Mouse (Mus musculus): ENCODE data around the gene Insr.

The Insr gene

DNA sequence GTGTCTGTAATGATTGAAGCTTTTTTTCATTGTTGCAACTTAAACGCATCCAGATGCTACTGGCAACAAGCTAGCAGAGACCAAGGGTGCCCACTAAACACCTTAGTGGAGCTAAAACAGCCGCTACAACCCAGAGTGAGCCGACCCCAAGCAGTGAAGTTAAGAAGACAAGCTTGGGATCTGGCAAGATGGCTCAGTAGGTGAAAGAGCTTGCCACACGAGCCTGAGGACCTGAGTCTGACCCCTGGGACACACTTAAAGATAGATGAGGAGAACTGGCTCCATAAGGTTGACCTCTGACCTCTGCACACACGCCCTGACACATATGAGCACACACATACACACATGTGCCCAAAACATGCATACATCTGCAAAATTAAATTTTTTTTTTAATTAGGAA is 4.2 kb downstream of the Insr start:
- DNase-seq (ENCODE audit: low spot score in 2 of 2), result no peak

DNA sequence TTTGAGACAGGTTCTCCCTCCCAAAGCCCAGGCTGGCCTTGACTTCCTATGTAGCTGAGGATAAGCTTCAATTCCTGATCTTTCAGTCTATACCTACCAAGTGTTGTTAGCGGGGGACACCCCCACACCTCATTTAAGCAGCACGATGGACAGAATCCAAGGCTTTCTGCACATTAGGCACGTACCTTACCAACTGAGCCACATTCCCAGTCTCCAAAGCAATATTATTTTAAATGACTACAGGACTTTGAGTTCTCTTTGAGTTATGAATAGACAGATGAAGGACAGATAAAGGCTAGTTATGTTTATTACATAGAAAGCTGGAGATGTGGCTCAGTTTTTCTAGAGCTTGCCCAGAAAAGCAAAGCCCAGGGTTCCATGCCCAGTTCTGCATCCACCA is 5.6 kb downstream of the Insr start:
- no peak for DNase-seq (ENCODE audit: low spot score in 2 of 2)

DNA sequence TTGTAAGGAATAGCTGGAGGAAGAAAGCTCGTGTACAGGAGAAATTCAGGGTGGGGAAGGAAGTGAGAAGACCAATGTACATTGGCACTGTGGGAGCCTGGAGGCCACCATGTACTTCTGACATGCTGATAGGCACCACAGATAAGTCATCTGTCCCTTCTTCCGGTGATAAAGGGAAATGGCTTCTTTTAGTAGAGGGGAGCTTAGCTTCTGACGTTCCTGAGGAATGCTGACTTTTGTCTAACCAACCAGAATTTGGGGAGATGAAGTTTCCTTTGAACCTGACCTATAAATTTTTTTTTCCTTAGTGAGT is 12.0 kb downstream of the Insr start:
- DNase-seq (ENCODE audit: low spot score in 2 of 2), result no peak

DNA sequence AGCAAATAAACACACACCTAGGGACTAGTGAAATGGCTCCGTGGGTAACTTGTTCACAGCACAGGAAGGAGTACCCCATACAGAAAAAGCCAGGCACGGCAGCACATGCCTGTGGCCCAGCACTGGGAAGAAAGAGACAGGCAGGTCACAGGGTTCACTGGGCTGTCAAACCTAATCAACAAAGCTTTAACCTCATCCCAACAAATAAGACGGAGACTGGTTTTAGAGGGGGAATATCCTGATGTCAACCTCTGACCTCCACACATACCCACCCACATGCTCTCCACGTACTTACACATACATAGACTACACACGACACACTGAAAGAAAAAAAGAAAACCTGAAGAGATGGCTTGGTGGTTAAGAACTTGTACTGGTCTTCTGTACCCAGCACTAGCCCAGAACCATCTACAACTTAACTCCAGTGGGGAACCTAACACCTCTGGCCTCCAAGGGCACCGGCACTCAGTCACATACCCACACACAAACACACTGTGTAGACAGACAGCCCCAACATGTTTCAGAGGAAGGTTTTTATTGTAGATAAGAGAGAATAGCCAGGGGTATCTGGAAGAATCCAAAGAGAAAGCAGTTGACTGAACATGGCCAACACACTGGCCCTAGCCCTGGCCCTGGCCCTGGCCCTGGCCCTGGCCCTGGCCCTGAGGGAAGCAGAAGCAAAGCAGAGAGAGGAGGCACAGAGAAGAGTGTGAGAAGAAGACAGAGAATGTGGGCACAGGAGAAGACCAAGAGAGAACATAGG is 12.6 kb downstream of the Insr start:
- no peak for DNase-seq (ENCODE audit: low spot score in 2 of 2)

DNA sequence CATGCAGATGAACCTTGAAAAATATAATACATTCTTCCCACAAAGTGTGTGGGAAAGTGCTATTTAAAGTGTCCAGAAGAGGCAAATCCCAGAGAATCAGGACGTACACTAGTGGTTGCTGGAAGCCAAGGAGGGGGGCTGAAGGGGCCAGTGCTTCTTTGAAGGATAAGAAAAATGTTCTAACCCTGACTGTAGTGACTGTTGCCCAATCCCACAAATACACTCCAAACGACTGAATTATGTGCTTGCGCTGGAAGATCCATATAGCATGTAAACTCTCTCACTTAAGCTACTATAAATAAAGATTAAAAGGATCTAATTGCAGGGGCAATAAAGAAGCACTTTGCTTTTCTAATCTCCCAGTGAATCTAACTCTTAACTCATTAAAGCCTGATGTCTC is 14.2 kb downstream of the Insr start:
- no peak for DNase-seq (ENCODE audit: low spot score in 2 of 2)

DNA sequence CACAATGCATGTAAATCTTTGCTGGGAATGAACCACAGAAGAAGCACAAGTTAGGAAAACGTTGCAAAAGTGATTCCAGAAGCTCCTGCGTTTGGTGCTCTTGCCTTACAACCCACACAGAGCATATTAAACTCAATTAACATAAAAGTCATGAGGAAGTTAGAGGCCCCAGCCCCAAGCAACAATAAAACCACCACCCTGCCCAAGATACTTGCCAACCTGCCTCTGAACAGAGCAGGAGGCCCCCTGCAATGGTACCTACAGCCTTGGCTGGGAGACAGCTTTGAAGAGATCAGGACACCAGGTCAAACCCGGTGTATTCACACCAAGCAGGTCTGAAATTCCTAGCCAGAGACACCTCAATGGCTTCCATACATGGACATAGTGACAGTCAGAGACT is 16.6 kb downstream of the Insr start:
- DNase-seq (ENCODE audit: low spot score in 2 of 2), result no peak

DNA sequence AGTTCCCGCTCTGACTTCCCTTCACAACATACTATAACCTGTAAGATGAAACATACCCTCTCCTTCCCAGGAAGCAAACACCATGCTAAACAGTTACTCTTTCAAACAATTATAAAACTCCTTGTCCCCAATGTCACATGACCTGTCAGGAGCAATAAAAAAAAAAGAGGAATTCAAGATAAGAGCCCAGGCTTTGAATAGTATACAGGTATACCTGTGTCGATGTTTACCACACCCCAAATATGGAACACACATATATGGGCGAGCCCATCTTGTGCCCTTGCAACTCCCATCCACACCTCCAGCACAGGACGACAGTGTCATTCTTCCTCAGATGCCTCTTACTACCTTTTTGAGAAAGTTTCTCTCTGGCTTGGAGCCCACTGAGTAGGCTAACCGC is 18.3 kb downstream of the Insr start:
- DNase-seq (ENCODE audit: low spot score in 2 of 2), result no peak

DNA sequence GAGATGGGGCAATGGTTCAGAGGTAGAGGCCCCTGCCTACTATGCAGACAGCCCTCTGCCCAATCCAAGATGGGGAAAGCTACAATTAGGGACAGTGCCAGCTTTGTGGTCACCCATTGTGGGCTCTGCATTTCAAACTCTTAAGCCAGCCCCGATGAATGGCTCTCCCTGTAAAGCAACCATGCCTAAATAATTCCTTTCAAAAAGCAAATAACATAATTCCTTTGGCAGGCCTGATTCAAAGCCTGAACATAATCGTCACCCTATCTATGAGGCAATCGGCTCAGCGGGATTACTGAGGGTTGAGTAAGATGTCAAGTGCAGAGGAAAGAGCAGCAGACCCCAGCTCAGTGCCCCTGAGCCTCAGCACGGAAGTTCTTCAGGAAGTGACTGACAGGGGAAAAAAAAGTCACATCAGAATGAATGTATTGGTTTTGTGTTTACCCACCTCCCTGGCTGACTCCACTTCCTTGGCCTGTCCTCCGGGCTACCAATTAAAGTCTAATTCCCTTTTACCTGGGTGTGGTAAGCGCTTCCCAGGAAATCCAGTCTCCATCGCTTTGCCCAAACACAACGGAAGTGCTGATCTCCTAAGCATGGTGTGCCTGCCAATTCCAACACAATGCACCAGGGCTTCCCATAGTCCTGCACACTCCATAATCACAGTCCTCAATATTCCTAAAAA is 19.1 kb downstream of the Insr start:
- no peak for DNase-seq (ENCODE audit: low spot score in 2 of 2)

DNA sequence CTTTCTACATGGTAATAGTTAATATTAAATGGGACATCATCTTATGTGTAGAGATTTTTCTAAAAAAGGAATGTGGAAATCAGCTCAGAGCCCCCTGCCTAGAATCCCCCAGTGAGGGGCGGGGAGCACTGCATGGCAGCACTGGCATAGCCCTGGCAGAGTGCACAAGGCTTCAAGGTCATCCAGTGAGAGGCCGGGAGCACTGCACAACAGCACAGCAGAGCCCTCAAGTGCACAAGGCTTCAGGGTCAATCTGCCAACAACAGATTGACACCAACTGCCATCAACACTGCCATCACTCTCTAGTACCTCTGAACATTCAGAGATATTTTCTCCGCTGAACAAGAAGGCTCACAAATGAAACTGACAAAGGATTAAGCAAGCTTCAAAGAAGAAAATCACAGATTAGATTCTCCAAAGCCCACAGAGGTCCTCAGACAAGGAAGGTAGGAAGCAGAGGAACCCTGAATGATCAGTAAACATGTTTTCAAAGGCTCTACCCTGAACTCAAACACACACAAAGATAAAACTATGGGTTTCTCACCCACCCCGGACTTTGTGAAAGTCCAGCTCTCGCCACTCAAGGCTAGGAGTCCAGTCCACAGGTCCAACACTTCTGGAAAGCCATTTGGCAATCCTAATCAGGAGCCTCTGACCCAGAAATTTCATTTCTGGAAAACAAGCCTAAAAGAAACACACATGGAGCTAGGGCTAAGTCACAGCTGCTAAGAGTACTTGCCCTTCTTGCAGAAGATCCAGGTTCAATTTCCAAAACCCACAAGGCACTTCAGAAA is 23.1 kb downstream of the Insr start:
- DNase-seq (ENCODE audit: low spot score in 2 of 2), result no peak

DNA sequence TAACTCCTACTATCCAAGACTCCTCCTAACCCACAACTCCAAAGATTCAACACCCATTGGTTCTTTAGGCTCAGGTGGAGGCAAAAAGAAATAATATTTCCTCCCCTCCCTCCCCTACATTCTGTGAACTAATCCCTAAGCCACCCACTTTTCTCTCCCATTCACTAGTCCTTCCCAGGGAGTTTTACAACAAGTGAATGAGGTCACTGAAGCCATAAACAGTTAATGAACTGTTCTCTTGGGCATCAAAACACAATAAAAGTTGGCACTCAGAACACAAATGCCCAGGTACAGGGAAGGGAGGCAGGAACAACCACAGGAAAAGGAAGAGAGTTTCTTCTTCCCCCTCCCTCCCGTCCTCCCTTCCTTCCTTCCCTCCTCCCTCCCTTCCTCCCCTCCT is 24.1 kb downstream of the Insr start:
- DNase-seq (ENCODE audit: low spot score in 2 of 2), result no peak

DNA sequence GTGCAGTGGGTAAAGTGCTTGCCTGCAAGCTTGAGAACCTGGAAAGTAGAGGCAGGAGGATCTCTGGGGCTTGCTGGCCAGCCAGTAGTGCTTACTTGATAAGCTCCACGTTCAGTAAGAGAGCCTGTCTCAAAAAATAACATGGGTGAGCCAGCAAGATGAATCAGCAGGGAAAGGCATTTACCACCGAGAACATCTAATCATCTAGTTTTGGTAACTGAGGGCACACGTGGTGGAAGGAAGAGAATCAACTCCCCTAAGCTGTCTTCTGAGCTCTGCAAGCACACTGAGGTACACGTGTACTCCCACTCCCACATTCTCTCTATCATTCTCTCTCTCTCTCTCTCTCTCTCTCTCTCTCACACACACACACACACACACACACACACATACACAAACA is 26.2 kb downstream of the Insr start:
- no peak for DNase-seq (ENCODE audit: low spot score in 2 of 2)

DNA sequence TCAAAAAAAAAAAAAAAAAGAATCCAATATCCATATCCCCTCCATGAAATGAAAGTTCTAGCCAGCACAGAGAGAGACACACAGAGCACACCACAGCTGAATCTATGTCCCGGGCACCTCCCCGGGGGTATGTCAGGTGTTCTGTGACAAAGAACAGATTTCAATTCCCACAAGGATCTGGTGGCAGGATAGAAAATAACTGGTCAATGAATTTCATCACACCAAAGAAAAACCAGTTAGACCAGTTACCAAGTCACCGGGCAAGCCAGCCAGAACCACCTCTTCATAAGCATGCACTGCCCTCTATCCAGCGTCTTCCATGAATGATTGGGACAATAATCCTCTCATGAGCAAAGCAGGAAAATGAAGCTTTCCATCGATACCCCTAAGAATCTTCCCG is 26.8 kb downstream of the Insr start:
- no peak for DNase-seq (ENCODE audit: low spot score in 2 of 2)

DNA sequence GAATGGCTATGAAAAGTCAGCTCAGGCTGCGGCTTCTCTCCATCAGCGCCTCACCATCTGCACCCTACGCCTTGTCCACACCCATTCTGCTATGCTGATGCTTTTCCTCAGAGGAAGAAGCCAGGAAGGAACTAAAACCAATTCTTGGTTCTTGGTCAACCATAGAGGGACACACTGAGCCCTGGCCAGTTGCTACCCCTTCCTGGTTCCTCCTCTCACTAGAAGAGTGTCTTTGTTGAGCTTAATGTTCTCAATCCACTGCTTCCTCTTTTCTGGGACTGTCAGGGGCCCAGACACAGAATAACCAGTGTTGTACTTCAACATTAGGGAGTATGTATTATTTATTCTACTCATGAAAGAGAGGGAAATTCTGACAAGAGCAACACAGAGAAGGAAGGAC is 28.3 kb downstream of the Insr start:
- peak in 1 of 2 experiments; percentile 71 for DNase-seq (ENCODE audit: low spot score in 2 of 2)

DNA sequence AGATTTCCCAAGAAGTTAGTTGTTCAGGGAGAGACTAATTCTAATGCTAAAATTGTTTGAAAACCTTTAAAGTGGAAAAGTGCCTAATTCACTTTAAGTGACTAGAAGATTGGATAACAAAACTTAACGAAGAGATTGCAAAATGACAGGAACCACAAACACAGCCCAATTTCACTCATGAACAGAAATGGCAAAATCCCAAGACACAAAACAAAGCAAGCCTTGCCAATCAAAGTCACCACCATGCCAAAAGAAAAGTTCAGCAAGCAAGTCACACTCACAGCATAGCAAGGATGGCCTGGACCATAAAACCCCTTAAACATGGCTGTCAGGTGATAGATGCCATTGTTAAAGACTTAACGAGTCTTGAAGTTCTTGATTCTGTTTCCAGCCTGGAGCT is 29.5 kb downstream of the Insr start:
- DNase-seq (ENCODE audit: low spot score in 2 of 2), result no peak

DNA sequence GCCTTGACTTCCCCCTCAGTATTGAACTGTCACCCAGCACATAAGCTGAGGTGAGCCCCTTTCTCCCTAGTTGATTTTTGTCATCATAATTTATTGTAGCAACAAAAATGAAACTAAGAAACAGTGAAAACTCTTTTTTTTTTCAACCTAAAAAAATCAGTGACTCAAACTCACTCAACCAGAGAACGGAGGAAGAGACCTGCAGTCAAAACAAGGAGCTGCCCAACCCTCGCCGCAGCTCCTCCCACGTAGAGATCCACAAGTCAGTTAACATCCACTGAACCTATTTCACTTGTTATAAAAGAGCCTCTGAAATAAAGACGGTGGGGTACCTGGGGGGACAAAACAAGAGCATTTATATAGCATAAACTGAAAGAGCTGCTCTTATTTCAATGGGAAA is 30.7 kb downstream of the Insr start:
- no peak for DNase-seq (ENCODE audit: low spot score in 2 of 2)

DNA sequence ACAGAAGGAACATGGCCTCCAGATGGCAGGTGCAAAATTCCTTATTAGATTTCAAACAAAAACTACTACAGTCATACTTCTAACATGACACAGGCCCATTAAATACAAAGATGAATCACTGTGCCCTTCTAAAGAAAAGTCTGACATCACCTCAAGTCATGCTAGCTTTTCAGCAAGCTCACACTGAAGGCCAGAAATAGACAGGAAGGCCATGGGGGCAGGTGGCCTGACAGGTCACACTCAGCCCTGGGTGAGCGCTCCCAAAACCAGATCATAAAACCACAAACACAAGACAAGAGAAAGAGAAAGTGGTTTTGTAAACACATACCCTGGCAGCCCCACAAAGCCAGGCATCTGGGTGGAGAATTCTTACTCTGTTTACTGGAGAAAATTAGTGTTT is 32.3 kb downstream of the Insr start:
- no peak for DNase-seq (ENCODE audit: low spot score in 2 of 2)

DNA sequence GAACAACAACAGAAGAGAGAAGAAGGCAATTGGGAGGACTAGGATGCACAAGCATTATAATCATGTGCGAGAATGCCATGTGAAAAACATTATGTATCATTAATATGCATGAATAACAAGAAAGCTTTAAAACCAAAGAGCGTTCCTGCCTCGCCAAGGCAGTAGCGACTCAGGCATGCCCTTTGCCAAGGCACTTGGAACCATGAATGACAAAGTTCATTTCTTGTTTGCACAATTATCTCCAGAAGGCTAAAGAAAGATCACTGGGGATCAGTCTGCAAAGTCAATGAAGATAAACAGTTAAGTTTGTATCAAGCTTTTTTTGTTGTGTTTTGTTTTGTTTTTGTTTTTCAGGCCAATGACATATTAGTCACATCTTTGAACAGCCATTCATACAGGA is 36.2 kb downstream of the Insr start:
- no peak for DNase-seq (ENCODE audit: low spot score in 2 of 2)

DNA sequence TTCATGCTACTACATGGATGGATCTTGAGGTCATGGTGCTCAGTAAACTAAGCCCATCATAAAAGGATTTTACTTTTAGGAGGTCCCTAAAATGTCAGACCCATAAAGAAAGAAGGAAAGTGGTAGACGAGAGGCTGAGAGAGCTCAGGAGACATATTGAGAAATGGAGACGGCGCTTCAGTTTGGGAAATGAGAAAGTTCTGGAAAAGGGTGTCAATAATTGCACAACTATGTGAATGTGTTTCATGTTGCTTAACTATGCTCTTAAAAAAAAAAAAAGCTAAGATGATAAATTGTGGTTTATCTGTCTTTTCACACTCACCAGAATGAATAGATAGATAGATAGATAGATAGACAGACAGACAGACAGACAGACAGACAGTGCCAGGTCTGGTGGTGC is 38.7 kb downstream of the Insr start:
- no peak for DNase-seq (ENCODE audit: low spot score in 2 of 2)

DNA sequence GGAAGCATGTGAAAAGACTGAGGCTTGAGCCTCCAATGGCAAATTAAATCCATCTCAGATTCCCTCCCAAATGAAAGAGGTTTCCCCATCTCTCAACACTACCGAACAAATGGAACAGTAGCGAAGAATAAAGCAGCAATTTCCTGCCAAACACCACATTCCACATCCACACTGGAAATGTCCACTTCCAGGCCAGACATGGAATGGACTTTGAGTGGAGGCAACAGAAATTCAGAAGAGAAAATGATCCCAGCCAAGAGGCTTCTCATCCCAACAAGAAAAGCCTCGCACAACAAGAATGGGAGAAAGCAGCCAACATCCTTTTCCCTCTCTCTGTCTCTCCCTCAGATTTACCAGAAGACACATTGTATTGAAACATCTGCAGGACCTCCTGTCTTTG is 39.8 kb downstream of the Insr start:
- DNase-seq (ENCODE audit: low spot score in 2 of 2), result no peak

DNA sequence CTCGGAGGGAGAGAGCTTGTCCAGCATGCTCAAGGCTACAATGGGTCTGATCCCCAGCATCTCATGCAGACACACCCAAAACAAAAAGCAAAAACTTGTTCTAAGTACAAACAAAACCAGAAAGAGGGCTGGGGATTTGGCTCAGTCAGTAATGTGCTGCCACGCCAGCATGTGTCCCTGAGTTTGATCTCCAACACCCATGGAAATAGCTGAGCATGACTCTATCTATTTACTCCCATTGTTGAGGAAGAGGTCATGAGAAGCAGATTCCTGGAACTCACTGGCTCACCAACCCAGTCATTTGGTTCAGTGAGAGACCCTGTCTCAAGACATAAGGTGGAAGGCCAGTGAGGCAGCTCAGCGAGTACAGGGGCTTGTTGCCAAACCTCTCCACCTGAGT is 40.6 kb downstream of the Insr start:
- DNase-seq (ENCODE audit: low spot score in 2 of 2), result no peak

DNA sequence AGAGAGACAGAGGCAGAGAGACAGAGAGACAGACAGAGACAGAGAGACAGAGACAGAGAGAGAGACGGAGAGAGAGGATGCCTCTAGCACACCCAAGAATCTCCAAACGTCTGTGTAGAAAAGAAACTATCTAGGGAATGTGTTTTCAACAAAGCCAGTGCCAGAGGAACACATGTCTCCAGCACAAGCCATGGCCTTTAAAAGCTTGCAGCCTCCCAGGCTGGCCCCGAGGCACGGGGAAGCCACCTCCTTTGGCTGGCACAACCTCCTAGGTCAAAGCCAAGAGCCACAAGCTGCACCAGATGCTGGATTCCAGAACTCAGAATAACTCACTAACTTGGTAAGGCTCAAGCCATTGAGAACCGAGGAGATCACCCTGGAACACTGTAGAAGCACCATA is 42.1 kb downstream of the Insr start:
- peak; percentile 68 to 77 for DNase-seq (ENCODE audit: low spot score in 2 of 2)

DNA sequence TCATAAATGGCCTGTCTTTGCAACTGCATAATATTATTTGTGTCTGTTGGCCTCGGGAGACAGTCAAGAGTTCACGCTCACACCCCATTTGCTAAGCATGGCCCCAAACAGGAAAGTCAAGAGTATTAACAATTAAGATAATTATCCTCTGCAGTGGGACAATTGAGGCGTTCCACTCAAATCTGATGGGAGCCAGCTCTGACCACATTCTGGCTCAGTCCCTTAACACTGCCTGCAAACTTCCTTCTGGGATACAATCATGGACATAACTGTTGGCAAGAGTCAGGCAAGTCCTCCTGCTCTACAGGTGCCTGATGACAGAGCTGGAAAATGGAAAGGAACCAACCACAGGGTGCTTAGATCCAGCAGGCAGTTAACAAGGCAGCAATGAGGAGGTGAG is 43.1 kb downstream of the Insr start:
- DNase-seq (ENCODE audit: low spot score in 2 of 2), result no peak

DNA sequence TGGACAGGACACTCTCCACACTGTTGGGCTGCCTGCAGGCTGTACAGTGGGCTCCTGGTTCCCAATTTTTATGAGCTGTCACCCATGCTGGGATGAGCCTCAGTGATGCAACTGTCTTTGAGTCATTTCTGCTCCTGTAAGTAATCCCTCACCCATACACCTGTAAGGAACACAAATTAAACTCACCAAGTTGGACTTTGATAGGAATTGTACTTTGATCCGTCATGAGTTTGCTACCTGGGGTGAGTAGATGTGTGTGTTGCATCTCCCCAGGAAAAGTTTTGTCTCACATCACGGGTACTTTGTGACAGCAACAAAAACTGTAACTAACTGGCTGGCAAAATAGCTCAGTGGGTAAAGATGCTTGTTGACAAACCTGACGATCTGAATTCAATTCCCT is 44.8 kb downstream of the Insr start:
- DNase-seq (ENCODE audit: low spot score in 2 of 2), result no peak
